Mouse (Mus musculus): Measurements from ENCODE around the gene Gla.

Gene Gla

DNA sequence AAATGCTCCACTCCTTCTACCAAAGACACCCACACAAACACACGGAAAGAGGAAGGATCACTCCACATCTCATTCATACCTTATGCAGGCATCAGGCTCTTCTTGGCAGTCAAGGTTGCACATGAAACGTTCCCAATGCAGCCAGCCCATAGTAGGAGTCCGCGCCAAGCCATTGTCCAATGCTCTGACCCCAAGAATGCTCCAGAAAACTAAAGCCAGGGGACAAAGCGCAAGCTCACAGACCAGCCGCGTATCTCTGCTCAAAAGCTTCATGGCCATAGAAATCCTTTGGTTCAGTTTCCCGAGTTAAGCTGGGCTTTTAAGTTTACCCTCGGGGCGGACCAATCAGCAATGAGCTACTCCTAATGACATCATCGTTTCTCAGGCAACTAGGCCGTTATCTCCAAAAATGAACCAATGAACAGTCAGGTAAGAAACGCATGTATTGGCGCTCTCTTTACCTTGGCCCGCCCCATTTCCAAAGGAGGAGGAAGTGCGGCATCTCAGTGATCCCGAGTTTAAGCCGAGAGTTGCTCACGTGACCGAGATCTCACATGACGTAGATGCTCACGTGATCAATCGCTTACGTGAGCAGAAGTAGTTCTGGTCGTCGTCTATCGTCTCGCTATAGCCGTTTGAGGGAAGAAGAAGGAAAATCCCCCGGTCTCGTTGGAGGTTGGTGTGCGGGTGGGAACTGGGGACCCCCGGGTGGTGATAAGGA is at the start of gene Gla, which contains the start of gene Hnrnph2:
TSS of gene Gla (minus strand) at position 467 of the 721 bp plus-strand sequence.
TSS of gene Hnrnph2 (plus strand) at position 521 of the 721 bp plus-strand sequence.
- Histone ChIP-seq H3K4me1 (replicated peaks; ENCODE audit: low read depth, low read length) (peaks cover 27% of the 10 kb centered on the region), H3K27me3 (ENCODE audit: insufficient read depth, low read length) (no peaks in the 10 kb centered on the region), H3K4me3 (replicated peaks; ENCODE audit: low read length) (peak within 1 kb of the TSS; percentile 86), H3K9me3 (ENCODE audit: low read length) (no peaks in the 10 kb centered on the region), H3K36me3 (ENCODE audit: insufficient read depth, low read length) (peaks cover 13% of the 10 kb centered on the region)
- TF ChIP-seq NANOG (IDR thresholded peaks at IDR 0.05; ENCODE audit: borderline replicate concordance, low read length) (no peak), POU5F1 (IDR thresholded peaks at IDR 0.05; ENCODE audit: borderline replicate concordance, low read length) (no peak), CTCF (conservative IDR thresholded peaks at IDR 0.05; ENCODE audit: low read length) (no peak)

DNA sequence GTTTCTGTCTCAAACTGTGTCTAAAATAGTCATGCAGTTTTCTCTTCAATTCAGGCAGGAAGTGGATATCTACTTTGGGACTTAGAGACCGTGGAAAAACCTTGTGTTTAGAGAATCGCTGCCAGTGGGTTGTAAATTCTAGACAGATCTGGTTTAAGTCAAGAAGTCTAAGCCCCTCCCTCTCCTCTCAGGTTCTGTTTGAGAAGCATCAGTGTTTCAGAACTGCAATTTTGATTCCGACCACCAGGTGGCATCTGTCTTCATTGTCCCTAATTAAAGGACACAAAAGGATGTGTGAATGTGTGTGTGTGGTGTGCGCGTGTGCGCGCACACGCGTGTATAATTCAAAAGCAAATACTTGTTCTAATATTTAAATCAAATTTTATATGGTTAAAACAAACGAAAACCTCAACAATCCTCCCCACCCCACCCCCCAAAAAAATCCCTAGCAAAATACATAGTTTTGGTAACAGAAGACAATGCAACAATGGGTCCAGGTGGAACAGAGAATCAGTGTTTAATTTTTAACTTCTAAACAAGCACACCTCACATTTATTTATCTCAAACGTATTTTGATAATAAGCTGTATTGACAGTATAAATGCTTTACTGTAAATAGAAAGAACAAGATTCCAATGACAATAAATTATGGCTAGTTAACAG is 47.2 kb upstream of the Gla start:
- TF ChIP-seq NANOG (IDR thresholded peaks at IDR 0.05; ENCODE audit: borderline replicate concordance, low read length) (no peak), CTCF (conservative IDR thresholded peaks at IDR 0.05; ENCODE audit: low read length) (peak; percentile 38; the same call in 1 of the 2 replicates)

DNA sequence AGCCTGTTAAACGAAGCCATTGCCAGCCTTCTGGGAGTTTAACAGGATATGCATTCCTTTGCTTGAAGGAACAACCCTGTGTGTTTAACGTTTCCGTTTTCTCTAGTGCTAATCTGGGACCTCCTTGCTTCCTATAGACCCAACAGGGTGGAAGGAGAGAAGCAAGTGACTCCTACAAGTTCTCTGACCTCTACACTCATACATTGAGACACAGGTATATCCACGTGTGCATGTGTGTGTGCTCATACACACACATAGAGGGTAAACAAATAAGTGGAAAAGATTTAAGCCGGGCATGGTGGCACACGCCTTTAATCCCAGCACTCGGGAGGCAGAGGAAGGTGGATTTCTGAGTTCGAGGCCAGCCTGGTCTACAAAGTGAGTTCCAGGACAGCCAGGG is 46.5 kb upstream of the Gla start:
- TF ChIP-seq NANOG (IDR thresholded peaks at IDR 0.05; ENCODE audit: borderline replicate concordance, low read length): no peak
- TF ChIP-seq CTCF (conservative IDR thresholded peaks at IDR 0.05; ENCODE audit: low read length): no peak
- no peak for TF ChIP-seq POU5F1 (IDR thresholded peaks at IDR 0.05; ENCODE audit: borderline replicate concordance, low read length)
- Histone ChIP-seq H3K4me1 (replicated peaks; ENCODE audit: low read depth, low read length) (peaks cover 6% of the 10 kb centered on the region; the same call in 1 of the 2 replicates), H3K9me3 (ENCODE audit: low read length) (no peaks in the 10 kb centered on the region), H3K27me3 (ENCODE audit: insufficient read depth, low read length) (no peaks in the 10 kb centered on the region), H3K4me3 (replicated peaks; ENCODE audit: low read length) (no peak overlapping the region), H3K36me3 (ENCODE audit: insufficient read depth, low read length) (no peaks in the 10 kb centered on the region)

More for the DNA sequence above, 47.2 kb upstream of the Gla start:
- no peaks in the 10 kb centered on the region for H3K9me3 ChIP-seq (ENCODE audit: low read length)
- no peaks in the 10 kb centered on the region for H3K36me3 ChIP-seq (ENCODE audit: insufficient read depth, low read length)
- H3K4me1 ChIP-seq (replicated peaks; ENCODE audit: low read depth, low read length): peaks cover 6% of the 10 kb centered on the region; the same call in 1 of the 2 replicates
- no peaks in the 10 kb centered on the region for H3K27me3 ChIP-seq (ENCODE audit: insufficient read depth, low read length)
- no peak overlapping the region for H3K4me3 ChIP-seq (replicated peaks; ENCODE audit: low read length)

DNA sequence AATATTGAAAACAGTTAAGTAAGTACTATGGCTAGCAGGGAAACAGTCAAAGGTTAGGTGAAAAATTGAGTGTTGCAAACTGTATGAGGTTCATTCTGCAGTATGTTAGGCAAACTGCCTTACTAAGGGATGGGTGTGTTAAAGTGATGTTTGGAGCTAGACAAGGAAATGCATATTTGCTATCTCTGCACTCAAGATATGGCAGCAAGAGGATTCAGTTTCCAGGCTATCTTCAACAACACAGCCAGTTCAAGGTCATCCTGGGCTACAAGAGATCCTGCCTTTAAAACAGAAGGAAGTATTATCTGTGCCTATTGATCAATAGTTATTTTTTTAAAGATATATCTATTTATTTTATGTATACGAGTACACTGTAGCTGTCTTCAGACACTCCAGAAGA is 45.4 kb upstream of the Gla start:
- Histone ChIP-seq H3K36me3 (ENCODE audit: insufficient read depth, low read length) (no peaks in the 10 kb centered on the region), H3K4me1 (replicated peaks; ENCODE audit: low read depth, low read length) (peaks cover 6% of the 10 kb centered on the region; the same call in 1 of the 2 replicates), H3K9me3 (ENCODE audit: low read length) (no peaks in the 10 kb centered on the region), H3K27me3 (ENCODE audit: insufficient read depth, low read length) (no peaks in the 10 kb centered on the region), H3K4me3 (replicated peaks; ENCODE audit: low read length) (no peak overlapping the region)
- no peak for TF ChIP-seq NANOG (IDR thresholded peaks at IDR 0.05; ENCODE audit: borderline replicate concordance, low read length)
- no peak for TF ChIP-seq POU5F1 (IDR thresholded peaks at IDR 0.05; ENCODE audit: borderline replicate concordance, low read length)
- TF ChIP-seq CTCF (conservative IDR thresholded peaks at IDR 0.05; ENCODE audit: low read length): no peak

DNA sequence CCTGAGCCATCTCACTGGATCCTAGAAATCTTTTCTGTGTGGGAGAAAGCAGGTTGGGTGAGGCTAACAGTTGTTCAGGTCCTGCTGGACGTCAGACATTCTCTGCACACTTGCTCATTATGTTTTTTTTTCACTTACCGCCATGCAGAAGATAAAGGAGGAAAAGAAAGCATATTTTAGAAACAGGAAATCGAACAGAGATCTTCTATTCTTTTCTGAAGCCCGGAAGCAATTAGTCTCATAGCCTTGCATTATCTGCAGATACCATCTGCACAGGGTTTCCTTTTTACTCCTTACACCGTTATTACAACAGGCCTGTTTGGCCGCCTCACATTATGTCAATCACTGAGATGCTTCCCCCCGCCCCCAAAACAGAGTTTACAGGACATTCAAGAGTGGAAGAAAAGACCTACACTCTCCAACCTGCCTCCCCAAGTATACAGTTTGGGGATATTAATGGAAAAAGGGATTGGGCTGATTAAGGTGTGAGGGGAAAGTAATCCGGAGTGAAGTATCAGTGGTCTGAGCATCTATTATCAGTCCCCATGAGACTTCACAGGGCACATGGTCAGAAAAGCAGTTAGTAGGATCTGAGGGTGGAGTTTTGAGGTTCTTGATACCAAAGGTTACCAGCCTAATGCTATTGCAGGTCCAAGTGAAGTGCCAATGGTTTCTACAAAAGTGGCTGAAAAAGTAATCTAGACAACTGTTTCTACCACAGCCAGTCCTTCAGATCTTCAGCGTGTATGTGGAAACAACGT is 40.3 kb upstream of the Gla start:
- H3K27me3 ChIP-seq (ENCODE audit: insufficient read depth, low read length): peaks cover 2% of the 10 kb centered on the region; the same call in 1 of the 2 replicates
- 0 out of 2 replicates have a peak, but pooled peaks cover 3% of the 10 kb centered on the region for H3K4me1 ChIP-seq (replicated peaks; ENCODE audit: low read depth, low read length)
- TF ChIP-seq POU5F1 (IDR thresholded peaks at IDR 0.05; ENCODE audit: borderline replicate concordance, low read length) (no peak), CTCF (conservative IDR thresholded peaks at IDR 0.05; ENCODE audit: low read length) (no peak), NANOG (IDR thresholded peaks at IDR 0.05; ENCODE audit: borderline replicate concordance, low read length) (no peak)
- no peaks in the 10 kb centered on the region for H3K36me3 ChIP-seq (ENCODE audit: insufficient read depth, low read length)
- no peaks in the 10 kb centered on the region for H3K9me3 ChIP-seq (ENCODE audit: low read length)
- H3K4me3 ChIP-seq (replicated peaks; ENCODE audit: low read length): no peak overlapping the region

DNA sequence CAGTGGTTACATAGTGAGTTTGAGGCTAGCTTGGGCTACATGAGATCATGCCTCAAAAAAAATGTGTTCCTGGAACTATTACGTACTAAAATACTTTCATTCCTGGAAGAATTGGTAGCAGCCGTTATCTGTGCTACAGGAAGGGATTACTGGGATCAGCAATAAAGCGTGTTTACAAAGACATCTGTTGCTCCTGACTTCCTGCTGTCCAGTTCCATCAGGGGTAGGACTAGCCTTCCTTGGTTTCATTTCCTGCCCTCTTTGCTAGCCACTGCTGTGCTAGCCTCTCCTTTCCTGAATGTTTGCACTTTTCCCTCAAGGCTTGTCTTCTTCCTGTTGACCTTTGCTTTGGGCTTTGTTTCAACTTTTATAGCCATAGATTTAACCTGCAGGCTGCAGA is 34.9 kb upstream of the Gla start:
- Histone ChIP-seq H3K36me3 (ENCODE audit: insufficient read depth, low read length) (no peaks in the 10 kb centered on the region), H3K4me1 (replicated peaks; ENCODE audit: low read depth, low read length) (peaks cover 16% of the 10 kb centered on the region; the same call in 1 of the 2 replicates), H3K4me3 (replicated peaks; ENCODE audit: low read length) (no peak overlapping the region), H3K9me3 (ENCODE audit: low read length) (no peaks in the 10 kb centered on the region), H3K27me3 (ENCODE audit: insufficient read depth, low read length) (peaks cover 30% of the 10 kb centered on the region)
- TF ChIP-seq POU5F1 (IDR thresholded peaks at IDR 0.05; ENCODE audit: borderline replicate concordance, low read length): no peak
- no peak for TF ChIP-seq CTCF (conservative IDR thresholded peaks at IDR 0.05; ENCODE audit: low read length)
- no peak for TF ChIP-seq NANOG (IDR thresholded peaks at IDR 0.05; ENCODE audit: borderline replicate concordance, low read length)

DNA sequence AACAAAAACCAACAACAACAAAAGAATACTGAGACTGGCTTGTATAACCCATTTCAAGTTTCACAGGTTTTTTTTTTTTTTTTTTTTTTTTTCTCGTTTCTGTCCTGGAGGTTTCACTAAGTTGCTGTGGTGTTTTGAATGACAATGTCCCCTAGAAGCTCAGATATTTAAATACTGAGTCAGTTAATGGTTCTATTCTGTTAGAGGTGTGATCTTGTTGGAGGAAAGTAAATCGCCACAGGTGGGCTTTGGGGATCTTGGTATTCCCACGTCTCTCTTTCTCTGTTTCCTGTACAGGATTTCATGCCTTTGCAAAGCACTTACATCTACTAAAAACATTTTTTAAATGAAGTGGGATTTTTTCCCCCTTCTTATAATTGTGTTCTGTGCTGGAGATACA is 34.2 kb upstream of the Gla start:
- no peaks in the 10 kb centered on the region for H3K36me3 ChIP-seq (ENCODE audit: insufficient read depth, low read length)
- TF ChIP-seq POU5F1 (IDR thresholded peaks at IDR 0.05; ENCODE audit: borderline replicate concordance, low read length) (no peak), NANOG (IDR thresholded peaks at IDR 0.05; ENCODE audit: borderline replicate concordance, low read length) (peak; percentile 70; the same call in 1 of the 2 replicates)
- H3K27me3 ChIP-seq (ENCODE audit: insufficient read depth, low read length): peaks cover 35% of the 10 kb centered on the region
- no peaks in the 10 kb centered on the region for H3K9me3 ChIP-seq (ENCODE audit: low read length)
- H3K4me3 ChIP-seq (replicated peaks; ENCODE audit: low read length): no peak overlapping the region
- H3K4me1 ChIP-seq (replicated peaks; ENCODE audit: low read depth, low read length): peaks cover 16% of the 10 kb centered on the region; the same call in 1 of the 2 replicates

DNA sequence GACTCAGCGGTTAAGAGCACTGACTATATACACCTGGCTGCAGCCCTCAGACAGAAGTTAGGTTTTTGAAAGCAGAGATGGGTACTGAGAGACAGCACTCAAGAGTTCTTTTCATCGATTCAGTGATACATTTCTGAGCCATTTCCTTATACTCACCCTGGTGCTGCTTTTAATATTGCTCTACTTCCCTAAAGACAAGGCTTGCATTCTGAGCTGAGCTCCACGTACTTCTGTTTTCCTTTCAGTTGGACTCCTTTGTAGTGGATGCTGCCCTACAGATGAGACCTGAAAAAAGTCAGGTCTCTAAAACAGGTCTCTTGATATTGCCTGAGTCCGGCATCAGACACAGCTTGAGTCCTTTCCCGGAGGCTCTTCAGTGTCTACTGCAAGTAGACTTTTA is 31.8 kb upstream of the Gla start:
- no peak for TF ChIP-seq CTCF (conservative IDR thresholded peaks at IDR 0.05; ENCODE audit: low read length)
- TF ChIP-seq POU5F1 (IDR thresholded peaks at IDR 0.05; ENCODE audit: borderline replicate concordance, low read length): no peak
- TF ChIP-seq NANOG (IDR thresholded peaks at IDR 0.05; ENCODE audit: borderline replicate concordance, low read length): no peak

More for the DNA sequence above, 31.8 kb upstream of the Gla start:
- Histone ChIP-seq H3K27me3 (ENCODE audit: insufficient read depth, low read length) (peaks cover 35% of the 10 kb centered on the region), H3K4me1 (replicated peaks; ENCODE audit: low read depth, low read length) (peaks cover 18% of the 10 kb centered on the region; the same call in 1 of the 2 replicates), H3K36me3 (ENCODE audit: insufficient read depth, low read length) (no peaks in the 10 kb centered on the region), H3K4me3 (replicated peaks; ENCODE audit: low read length) (no peak overlapping the region), H3K9me3 (ENCODE audit: low read length) (no peaks in the 10 kb centered on the region)

Measured in E14TG2a.4 (cell line).